Mouse (Mus musculus) intestine, postnatal 0 days (tissue): ENCODE results near the gene Gstp3. TPM values are rescaled to one million over a fixed set of nuclear protein-coding genes. Genes with fewer than 3 reads are reported as not detected.
A peak's percentile ranks its signal among the peaks of the same experiment; 100 is the strongest.

Source experiments
- ATAC-seq: fragments of 200-750 bp; cut with Nextera tagmentation; 2 replicates; pipeline ENCODE4 v1.8.0; 2017; ENCODE audit warnings: mild to moderate bottlenecking, moderate TSS enrichment, moderate library complexity
- H3K27ac ChIP-seq: fragments of 300-500 bp; sonication (generic); 2 replicates; pipeline ENCODE4 v1.5.1; 2014; ENCODE audit warnings: mild to moderate bottlenecking, low read depth, low read length, moderate library complexity
- H3K27me3 ChIP-seq: fragments of 300-500 bp; sonication (generic); replicated peaks from 2 replicates; pipeline ENCODE4 v1.6.1; 2014; ENCODE audit warnings: low read length, mixed read lengths; ENCODE audit not compliant: control insufficient read depth, insufficient read depth
- H3K36me3 ChIP-seq: fragments of 300-500 bp; sonication (generic); 2 replicates; pipeline ENCODE4 v1.6.1; 2014; ENCODE audit warnings: mild to moderate bottlenecking, moderate library complexity; ENCODE audit not compliant: control insufficient read depth, insufficient read depth
- H3K4me1 ChIP-seq: fragments of 300-500 bp; sonication (generic); replicated peaks from 2 replicates; pipeline ENCODE4 v1.6.1; 2014; ENCODE audit warnings: antibody characterized with exemption, low read length, mixed read lengths; ENCODE audit not compliant: control insufficient read depth, insufficient read depth
- H3K4me2 ChIP-seq: fragments of 300-500 bp; sonication (generic); replicated peaks from 2 replicates; pipeline ENCODE4 v1.6.1; 2014; ENCODE audit warnings: low read depth, mild to moderate bottlenecking, moderate library complexity
- H3K4me3 ChIP-seq: fragments of 300-500 bp; sonication (generic); 2 replicates; pipeline ENCODE4 v1.5.1; 2014; ENCODE audit warnings: low read depth, low read length
- H3K9ac ChIP-seq: fragments of 300-500 bp; sonication (generic); 2 replicates; pipeline ENCODE4 v1.6.1; 2014; ENCODE audit warnings: mild to moderate bottlenecking, low read depth, low read length
- H3K9me3 ChIP-seq: fragments of 300-500 bp; sonication (generic); 2 replicates; pipeline ENCODE4 v1.6.1; 2016; ENCODE audit warnings: mixed run types; ENCODE audit not compliant: control insufficient read depth
- CTCF ChIP-seq: sonication (generic); IDR thresholded peaks from 2 replicates; pipeline ENCODE4 v1.5.1; 2016; ENCODE audit warnings: low read depth, mild to moderate bottlenecking, control low read depth, antibody characterized with exemption, moderate library complexity
- WGBS: fragments of 180-500 bp; shearing (Covaris S2); extraction: QIAGEN DNeasy Blood & Tissue Kit; methylation state at CpG from one replicate; pipeline ENCODE4 v1.1.7; 2014; 5-methylcytosine and 5-hydroxymethylcytosine counted together
- polyA plus RNA-seq: library from polyadenylated mRNA; unstranded; fragments of >200 nt; fragmentation: Nextera tagmentation; extraction: Ambion mirVana; gene quantifications from 2 replicates; pipeline ENCODE4 v1.2.1, GENCODE M21; 2015

Gene Gstp3
- polyA plus RNA-seq, 1 experiment from 2014 or later: 68.7 TPM

- no peak; the same call in 1 of the 2 replicates for ATAC-seq
- H3K27me3 ChIP-seq: no peaks in the 10 kb centered on the region
- H3K27ac ChIP-seq: no peak overlapping the region
- H3K4me2 ChIP-seq: peak overlapping the region; percentile 72
- WGBS: 18% methylated on average over 9 of the region's 9 CpGs
- H3K9me3 ChIP-seq: no peaks in the 10 kb centered on the region
- H3K4me3 ChIP-seq: peak overlapping the region; percentile 85; the same call in 1 of the 2 replicates
- H3K4me1 ChIP-seq: no peaks in the 10 kb centered on the region
- no peak for TF ChIP-seq CTCF
- H3K9ac ChIP-seq: no peak overlapping the region
- H3K36me3 ChIP-seq: peaks cover 24% of the 10 kb centered on the region
Observed at GRCm38 (mm10) chr19:4013066-4013465, 46.3 kb downstream of the Gstp3 start.

GRCm38 (mm10) chr19:4012432-4013022 is 46.8 kb downstream of the Gstp3 start, which contains the start of gene Ndufv1:
Gene Ndufv1 (minus strand): TSS chr19:4012806.
- peak; percentile 95 for TF ChIP-seq CTCF
- ATAC-seq: peak; percentile 99
- Histone ChIP-seq H3K27ac (peak within 1 kb of the TSS; percentile 73), H3K9me3 (no peaks in the 10 kb centered on the region), H3K4me2 (peak within 1 kb of the TSS; percentile 72), H3K4me1 (no peaks in the 10 kb centered on the region), H3K4me3 (peak within 1 kb of the TSS; percentile 85), H3K27me3 (no peaks in the 10 kb centered on the region), H3K9ac (peak within 1 kb of the TSS; percentile 58), H3K36me3 (peaks cover 30% of the 10 kb centered on the region)
- under 1% methylated on average over 45 of the region's 45 CpGs for WGBS

GRCm38 (mm10) chr19:4011086-4011485 is 48.3 kb downstream of the Gstp3 start:
- WGBS: 94% methylated on average over 5 of the region's 5 CpGs
- peaks cover 44% of the 10 kb centered on the region for H3K36me3 ChIP-seq
- ATAC-seq: no peak
- TF ChIP-seq CTCF: no peak
- no peak overlapping the region for H3K9ac ChIP-seq
- no peak overlapping the region for H3K4me3 ChIP-seq
- H3K27ac ChIP-seq: no peak overlapping the region
- no peak overlapping the region for H3K4me2 ChIP-seq
- no peaks in the 10 kb centered on the region for H3K27me3 ChIP-seq
- no peaks in the 10 kb centered on the region for H3K4me1 ChIP-seq
- H3K9me3 ChIP-seq: no peaks in the 10 kb centered on the region

Other genes with a start within 250 kb of the Gstp3 start
- gene Chka, start 207.8 kb downstream of the Gstp3 start, polyA plus RNA-seq: 113 and 155 TPM in 2 replicates
- 76.2 and 83.0 TPM in 2 replicates for gene Tcirg1, start 152.4 kb downstream of the Gstp3 start, polyA plus RNA-seq
- 303 and 317 TPM in 2 replicates for gene Ndufs8, start 146.8 kb downstream of the Gstp3 start, polyA plus RNA-seq
- 16.1 and 17.4 TPM in 2 replicates for gene Aldh3b1, start 129.8 kb downstream of the Gstp3 start, polyA plus RNA-seq
- 28.3 and 29.2 TPM in 2 replicates for gene Unc93b1, start 124.4 kb downstream of the Gstp3 start, polyA plus RNA-seq
- gene Aldh3b3, start 100.9 kb downstream of the Gstp3 start, polyA plus RNA-seq: not detected in 2 replicates
- gene Aldh3b2, start 87.2 kb downstream of the Gstp3 start, polyA plus RNA-seq: 0.17 and 0.51 TPM in 2 replicates
- gene Acy3, start 73.0 kb downstream of the Gstp3 start, polyA plus RNA-seq: 32.3 and 34.5 TPM in 2 replicates
- 0.59 and 0.61 TPM in 2 replicates for gene Tbx10, start 66.8 kb downstream of the Gstp3 start, polyA plus RNA-seq
- gene Nudt8, start 59.0 kb downstream of the Gstp3 start, polyA plus RNA-seq: 31.7 and 32.9 TPM in 2 replicates
- gene Gm49405, start 58.9 kb downstream of the Gstp3 start, polyA plus RNA-seq: 0.42 and 0.44 TPM in 2 replicates
- 0.64 and 0.89 TPM in 2 replicates for gene Doc2g, start 56.3 kb downstream of the Gstp3 start, polyA plus RNA-seq
- 244 and 255 TPM in 2 replicates for gene Ndufv1, start 46.8 kb downstream of the Gstp3 start, polyA plus RNA-seq
- 746 and 756 TPM in 2 replicates for gene Gstp1, start 21.6 kb downstream of the Gstp3 start, polyA plus RNA-seq
- 151 and 182 TPM in 2 replicates for gene Gstp2, start 13.5 kb downstream of the Gstp3 start, polyA plus RNA-seq
- gene Cabp2, start 22.0 kb upstream of the Gstp3 start, polyA plus RNA-seq: not detected in 2 replicates
- 97.1 and 108 TPM in 2 replicates for gene Cdk2ap2, start 37.6 kb upstream of the Gstp3 start, polyA plus RNA-seq
- gene Pitpnm1, start 40.4 kb upstream of the Gstp3 start, polyA plus RNA-seq: 13.7 and 16.3 TPM in 2 replicates
- gene Aip, start 66.3 kb upstream of the Gstp3 start, polyA plus RNA-seq: 42.0 and 42.3 TPM in 2 replicates
- not detected in 2 replicates for gene Gpr152, start 80.2 kb upstream of the Gstp3 start, polyA plus RNA-seq
- gene Cabp4, start 84.5 kb upstream of the Gstp3 start, polyA plus RNA-seq: 0.33 TPM in 2 replicates
- gene Coro1b, start 89.0 kb upstream of the Gstp3 start, polyA plus RNA-seq: 237 and 239 TPM in 2 replicates
- 2.7 and 3.4 TPM in 2 replicates for gene Ptprcap, start 94.0 kb upstream of the Gstp3 start, polyA plus RNA-seq
- 33.9 and 35.1 TPM in 2 replicates for gene Rps6kb2, start 103.8 kb upstream of the Gstp3 start, polyA plus RNA-seq
- 0.90 TPM in 2 replicates for gene Carns1, start 115.9 kb upstream of the Gstp3 start, polyA plus RNA-seq
- 2.0 and 2.3 TPM in 2 replicates for gene Tbc1d10c, start 131.7 kb upstream of the Gstp3 start, polyA plus RNA-seq
- 370 and 382 TPM in 2 replicates for gene Ppp1ca, start 132.5 kb upstream of the Gstp3 start, polyA plus RNA-seq
- gene Rad9a, start 142.1 kb upstream of the Gstp3 start, polyA plus RNA-seq: 12.3 and 13.5 TPM in 2 replicates
- gene Clcf1, start 154.7 kb upstream of the Gstp3 start, polyA plus RNA-seq: 2.4 and 2.5 TPM in 2 replicates
- not detected in 2 replicates for gene AC109138.7, start 154.8 kb upstream of the Gstp3 start, polyA plus RNA-seq
- 81.5 and 87.8 TPM in 2 replicates for gene Pold4, start 172.3 kb upstream of the Gstp3 start, polyA plus RNA-seq
- gene Ssh3, start 209.6 kb upstream of the Gstp3 start, polyA plus RNA-seq: 18.1 and 18.5 TPM in 2 replicates
- 2.0 and 2.4 TPM in 2 replicates for gene Ankrd13d, start 223.6 kb upstream of the Gstp3 start, polyA plus RNA-seq
- gene Grk2, start 246.7 kb upstream of the Gstp3 start, polyA plus RNA-seq: 14.4 and 18.5 TPM in 2 replicates